Mouse (Mus musculus) urinary bladder, postnatal 10 days (tissue): ENCODE results near the gene Gata5.
A peak's percentile ranks its signal among the peaks of the same experiment; 100 is the strongest.

Experiments used
- DNase-seq: peaks from one replicate; pipeline ENCODE4 v3.0.0; 2022; ENCODE audit warnings: low spot score

Gene Gata5

DNA sequence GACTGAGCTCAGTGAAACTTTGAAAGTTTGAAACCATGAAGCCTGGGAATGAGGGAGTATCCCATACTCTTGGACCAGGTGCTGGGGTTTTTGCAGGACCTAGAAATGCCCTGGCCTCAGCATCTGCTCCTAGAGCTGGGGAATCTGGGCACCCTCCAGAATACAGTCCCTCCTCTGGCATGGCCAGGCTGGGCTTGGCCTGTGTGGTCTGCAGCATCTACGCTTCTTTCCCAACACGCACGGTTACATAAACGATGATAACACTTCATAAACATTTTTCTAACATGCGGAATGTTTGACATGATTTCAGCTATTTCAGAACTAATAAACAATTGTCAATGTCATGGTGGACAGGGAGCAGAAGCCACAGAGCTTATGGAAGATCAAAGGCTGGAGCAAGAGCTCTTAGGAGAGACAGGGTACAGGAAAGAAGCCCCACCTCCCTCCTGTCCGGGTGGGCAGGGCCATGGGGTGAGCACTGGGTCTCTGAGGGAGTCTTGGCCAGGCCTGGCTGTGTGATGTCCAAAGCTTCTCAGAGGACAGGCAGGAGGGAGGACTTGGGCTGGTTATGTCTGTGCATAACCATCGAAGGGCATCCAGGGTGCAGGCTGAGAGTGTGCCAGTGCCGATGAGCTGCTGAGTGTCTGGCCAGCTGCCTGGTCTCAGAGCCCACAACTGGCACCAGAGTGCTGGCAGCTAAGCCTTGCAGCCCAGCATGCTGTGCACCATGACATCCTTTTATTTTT is 27.9 kb downstream of the Gata5 start:
- DNase-seq, result peak; percentile 26

DNA sequence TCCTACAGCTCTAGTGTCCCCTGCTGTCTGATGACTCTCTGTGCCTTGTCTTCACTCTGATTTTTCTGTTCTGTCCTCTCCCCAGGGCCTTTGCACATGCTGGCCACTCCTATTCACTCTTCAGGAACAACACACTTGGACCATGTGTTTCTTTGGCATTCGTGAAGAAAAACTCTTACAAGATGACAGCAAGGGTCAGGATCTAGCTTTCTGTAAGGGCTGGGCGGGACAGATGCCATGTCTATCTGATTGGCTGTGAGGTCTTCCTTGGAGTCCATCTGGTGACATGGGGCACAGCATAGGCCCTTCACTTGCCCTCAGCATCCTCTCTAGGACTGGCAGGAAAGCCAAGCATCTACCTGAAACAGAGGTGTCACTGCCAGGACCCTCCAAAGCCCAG is 28.5 kb downstream of the Gata5 start:
- DNase-seq, result no peak

- DNase-seq, result no peak
Measured at GRCm38 (mm10) chr2:180305490-180305889, 29.0 kb downstream of the Gata5 start.

- DNase-seq, result no peak
Measured at GRCm38 (mm10) chr2:180304554-180304953, 29.9 kb downstream of the Gata5 start.

DNA sequence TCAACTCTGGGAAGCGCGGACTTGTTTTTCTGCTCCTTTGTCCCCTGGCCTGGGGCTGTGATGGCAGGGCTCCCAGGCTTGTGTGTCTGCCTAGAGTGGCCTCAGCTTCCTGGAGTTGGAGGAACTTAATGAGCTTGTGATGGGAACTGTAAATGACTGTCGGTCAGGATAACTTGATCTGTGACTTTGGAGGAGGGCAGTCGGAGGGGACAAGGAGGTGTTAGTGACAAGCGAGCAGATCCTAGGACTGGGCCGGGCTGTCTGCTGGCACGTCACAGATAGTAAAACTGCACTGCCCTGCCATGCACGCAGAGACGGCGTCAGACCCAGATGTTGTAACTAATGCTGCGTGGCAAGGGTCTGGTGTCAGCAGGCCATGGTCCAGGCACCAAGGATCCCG is 31.0 kb downstream of the Gata5 start:
- no peak for DNase-seq

DNA sequence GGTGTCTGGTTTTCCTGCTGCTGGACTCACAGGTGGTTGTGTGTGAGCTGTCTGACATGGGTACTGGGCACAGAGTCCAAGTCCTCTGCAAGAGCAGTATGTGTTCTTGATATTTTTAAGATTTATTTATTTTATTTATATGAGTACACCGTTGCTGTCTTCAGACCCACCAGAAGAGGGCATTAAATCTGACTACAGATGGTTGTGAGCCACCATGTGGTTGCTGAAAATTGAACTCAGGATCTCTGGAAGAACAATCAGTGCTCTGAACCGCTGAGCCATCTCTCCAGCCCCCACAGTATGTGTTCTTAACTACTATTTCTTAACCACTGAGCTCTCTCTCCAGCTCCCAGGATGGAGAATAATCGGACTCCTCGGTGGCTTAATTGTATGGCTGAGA is 32.3 kb downstream of the Gata5 start:
- no peak for DNase-seq

- no peak for DNase-seq
Measured at GRCm38 (mm10) chr2:180300771-180301170, 33.7 kb downstream of the Gata5 start.

DNA sequence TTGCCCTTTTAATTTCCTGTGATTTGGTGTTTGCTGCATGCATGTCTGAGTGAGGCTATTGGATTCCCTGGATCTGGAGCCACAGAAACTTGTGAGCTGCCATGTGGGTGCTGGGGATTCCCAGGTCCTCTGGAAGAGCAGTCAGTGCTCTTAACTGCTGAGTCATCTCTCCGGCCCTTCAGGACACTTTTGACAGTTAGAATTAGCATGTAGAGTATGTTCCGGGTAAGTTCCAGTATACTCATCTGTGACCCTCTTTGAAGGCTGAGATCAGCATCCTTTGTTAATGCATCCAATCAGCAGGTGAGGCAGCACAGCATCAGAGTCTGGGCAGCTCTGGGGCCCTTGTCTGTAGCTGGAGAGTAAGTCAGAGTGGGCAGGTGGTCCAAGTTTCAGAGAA is 34.2 kb downstream of the Gata5 start:
- DNase-seq, result no peak

DNA sequence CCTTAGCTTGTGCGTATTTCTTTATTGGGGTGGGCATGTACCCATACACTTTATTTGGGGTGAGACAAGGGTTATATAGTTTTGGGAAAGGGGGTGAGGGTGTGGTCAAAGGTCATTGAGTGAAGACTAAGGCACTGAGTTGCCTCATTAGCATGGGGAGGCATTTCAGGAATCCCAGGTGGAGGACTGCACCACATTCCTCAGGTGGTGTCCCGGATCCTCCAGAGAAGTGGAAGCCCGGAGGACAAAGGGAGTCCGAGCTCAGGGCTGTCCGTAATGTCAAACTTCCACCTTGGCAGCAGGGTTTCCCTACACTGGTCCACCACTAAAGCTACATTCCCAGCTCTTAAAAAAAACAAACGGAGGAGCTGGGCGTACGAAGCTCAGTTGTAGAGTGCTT is 41.6 kb downstream of the Gata5 start:
- no peak for DNase-seq

DNA sequence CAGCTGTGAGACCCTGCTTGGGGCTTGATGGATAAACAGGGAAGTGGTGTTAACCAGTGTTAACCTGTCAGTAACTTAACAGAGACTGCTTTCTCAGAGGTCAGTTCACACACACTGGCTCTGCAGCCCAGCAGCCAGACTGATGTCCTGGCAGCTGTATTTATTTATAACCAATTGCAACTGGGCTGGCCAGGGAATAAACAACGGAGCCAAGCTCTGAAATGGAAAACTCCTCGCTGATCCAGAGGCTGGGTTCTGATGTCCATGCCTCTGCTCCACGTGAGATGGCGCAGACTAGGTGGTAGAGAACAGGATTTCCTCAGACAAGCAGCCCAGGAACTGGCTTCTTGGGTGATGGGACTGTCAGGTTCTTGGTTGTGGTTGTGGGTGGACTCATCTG is 42.5 kb downstream of the Gata5 start:
- DNase-seq, result no peak

GRCm38 (mm10) chr2:180291566-180291965 is 42.9 kb downstream of the Gata5 start:
- DNase-seq, result no peak

GRCm38 (mm10) chr2:180290503-180290902 is 44.0 kb downstream of the Gata5 start:
- no peak for DNase-seq

- peak; percentile 27 for DNase-seq
Measured at GRCm38 (mm10) chr2:180289440-180290108, 44.9 kb downstream of the Gata5 start, which contains the start of gene Rbbp8nl. TSS of gene Rbbp8nl (minus strand) at chr2:180289879.

GRCm38 (mm10) chr2:180288966-180289365 is 45.5 kb downstream of the Gata5 start:
- DNase-seq, result no peak

GRCm38 (mm10) chr2:180279321-180279720 is 55.2 kb downstream of the Gata5 start:
- DNase-seq, result no peak

- DNase-seq, result no peak
Measured at GRCm38 (mm10) chr2:180277773-180278320, 56.7 kb downstream of the Gata5 start.

- no peak for DNase-seq
Measured at GRCm38 (mm10) chr2:180276851-180277259, 57.6 kb downstream of the Gata5 start.

- DNase-seq, result no peak
Measured at GRCm38 (mm10) chr2:180276385-180276784, 58.1 kb downstream of the Gata5 start.

DNA sequence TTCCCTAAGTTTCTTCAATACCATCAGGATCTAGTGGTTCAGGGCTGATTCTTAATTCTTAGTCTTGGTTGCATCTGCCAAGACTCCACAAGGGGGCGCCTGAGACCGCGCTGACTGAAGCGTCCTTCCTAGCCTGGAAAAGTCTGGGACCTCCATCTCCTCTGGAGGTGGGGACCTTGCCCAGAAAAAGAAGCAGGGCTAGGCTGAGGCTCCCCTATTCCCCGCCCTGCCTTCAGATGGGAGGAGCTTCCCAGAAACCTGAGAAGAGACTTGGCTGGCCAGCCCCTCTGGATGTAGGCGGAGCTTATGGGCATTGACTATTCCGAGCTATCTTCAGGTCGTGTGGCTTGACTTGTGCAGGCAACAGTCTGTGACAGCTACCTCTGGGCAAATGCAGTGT is 58.7 kb downstream of the Gata5 start:
- DNase-seq, result peak; percentile 54
